ENCODE assay signal across 11 mouse cellular contexts in genomic region chr12:77197121-77197599, GRCm38 (mm10). TPM values are rescaled to one million over a fixed set of nuclear protein-coding genes. Genes with fewer than 3 reads are reported as not detected.
DNase-seq lines count a peak whose midpoint lies in the region; ATAC-seq and TF ChIP-seq lines count a peak whose summit lies in the region.
"Had no signal": no experiment of that assay in that cellular context is flagged by ENCODE, and none has a peak within 500 bp of the region (broad histone marks: within the 10 kb centered on the region; RNA-seq: fewer than 3 reads in every experiment).

No protein-coding gene starts in this region.

- H3K4me2 ChIP-seq in stomach, embryonic 16.5 days (ENCODE audit: low read depth, low read length) = no peak overlapping the region
- no peak overlapping the region for H3K4me2 ChIP-seq in hindbrain, embryonic 11.5 days (replicated peaks; ENCODE audit: low read depth, low read length)
- H3K4me2 ChIP-seq: embryonic facial prominence, embryonic 12.5 days; hindbrain, embryonic 15.5 days; liver, embryonic 13.5 days had no signal

- intact Hi-C loops in gastrocnemius, postnatal 36 days (cut with DNase I) = no loop called here

- no peak for TF ChIP-seq POLR2A in lung, adult 2 months (IDR thresholded peaks at IDR 0.05; ENCODE audit: borderline replicate concordance, extremely low read depth, low read depth, low read length)

- peaks cover 2% of the 10 kb centered on the region; the same call in 1 of the 2 replicates for H3K4me1 ChIP-seq in lung, adult 2 months (ENCODE audit: control insufficient read depth, insufficient read depth, low read length)
- H3K4me1 ChIP-seq in stomach, embryonic 16.5 days (ENCODE audit: control insufficient read depth, insufficient read depth, low read length) = no peaks in the 10 kb centered on the region; the same call in 1 of the 2 replicates
- no peaks in the 10 kb centered on the region for H3K4me1 ChIP-seq in hindbrain, embryonic 11.5 days (replicated peaks; ENCODE audit: control insufficient read depth, insufficient read depth, low read length)
- H3K4me1 ChIP-seq: embryonic facial prominence, embryonic 12.5 days; hindbrain, embryonic 15.5 days had no signal

- ATAC-seq in stomach, embryonic 16.5 days (ENCODE audit: insufficient read depth, low FRiP score) = peak; percentile 39
- ATAC-seq in hindbrain, embryonic 11.5 days (ENCODE audit: low FRiP score) = no peak

- H3K4me3 ChIP-seq in lung, adult 2 months (replicated peaks; ENCODE audit: extremely low read depth, low read depth, low read length) = no peak overlapping the region
- H3K4me3 ChIP-seq in stomach, embryonic 16.5 days (replicated peaks; ENCODE audit: low read length) = no peak overlapping the region
- H3K4me3 ChIP-seq in hindbrain, embryonic 11.5 days (ENCODE audit: low read depth, low read length) = no peak overlapping the region
- H3K4me3 ChIP-seq: embryonic facial prominence, embryonic 12.5 days; hindbrain, embryonic 15.5 days; liver, embryonic 13.5 days had no signal

- TF ChIP-seq CTCF in lung, adult 2 months (IDR thresholded peaks at IDR 0.05; ENCODE audit: insufficient read depth, low read length) = no peak

- H3K27me3 ChIP-seq in stomach, embryonic 16.5 days (ENCODE audit: control insufficient read depth, insufficient read depth, low read length) = no peaks in the 10 kb centered on the region
- H3K27me3 ChIP-seq in hindbrain, embryonic 11.5 days (ENCODE audit: control insufficient read depth, insufficient read depth, low read length) = no peaks in the 10 kb centered on the region
- H3K27me3 ChIP-seq: embryonic facial prominence, embryonic 12.5 days; hindbrain, embryonic 15.5 days; liver, embryonic 13.5 days had no signal

- no peaks in the 10 kb centered on the region for H3K36me3 ChIP-seq in stomach, embryonic 16.5 days (ENCODE audit: control insufficient read depth, insufficient read depth, low read length)
- H3K36me3 ChIP-seq in hindbrain, embryonic 11.5 days (ENCODE audit: control insufficient read depth, insufficient read depth, low read length) = no peaks in the 10 kb centered on the region
- H3K36me3 ChIP-seq: embryonic facial prominence, embryonic 12.5 days; hindbrain, embryonic 15.5 days; liver, embryonic 13.5 days had no signal

- DNase-seq in adrenal gland, postnatal 10 days = peak; percentile 56
- DNase-seq in adrenal gland, postnatal 4 days (ENCODE audit: low spot score in 2 of 2) = no peak
- DNase-seq in lung, adult 2 months = peak; percentile 47
- DNase-seq in lung, postnatal 14 days = no peak
- DNase-seq in cerebellum, postnatal 36 days = peak; percentile 90
- no peak for DNase-seq in gastrocnemius, postnatal 36 days
- no peak for DNase-seq in hindbrain, embryonic 11.5 days (ENCODE audit: low spot score)
- DNase-seq: liver, embryonic 13.5 days had no signal

- peak overlapping the region; percentile 37; the same call in 1 of the 2 replicates for H3K27ac ChIP-seq in stomach, embryonic 16.5 days (ENCODE audit: low read length)
- no peak overlapping the region for H3K27ac ChIP-seq in hindbrain, embryonic 11.5 days (ENCODE audit: low read depth, low read length)
- H3K27ac ChIP-seq: embryonic facial prominence, embryonic 12.5 days; hindbrain, embryonic 15.5 days; liver, embryonic 13.5 days had no signal

- H3K9ac ChIP-seq in stomach, embryonic 16.5 days (ENCODE audit: low read length) = no peak overlapping the region
- H3K9ac ChIP-seq in hindbrain, embryonic 11.5 days (ENCODE audit: low read depth, low read length) = no peak overlapping the region
- H3K9ac ChIP-seq: embryonic facial prominence, embryonic 12.5 days; hindbrain, embryonic 15.5 days; liver, embryonic 13.5 days had no signal

- 38% methylated on average over 7 of the region's 7 CpGs for WGBS in lung, adult 2 months
- whole genome bisulfite sequencing in stomach, embryonic 16.5 days = 57% methylated on average over 7 of the region's 7 CpGs
- 76% methylated on average over 7 of the region's 7 CpGs for WGBS in hindbrain, embryonic 11.5 days

- H3K9me3 ChIP-seq in stomach, embryonic 16.5 days (replicated peaks; ENCODE audit: control insufficient read depth, low read length) = no peaks in the 10 kb centered on the region
- no peaks in the 10 kb centered on the region for H3K9me3 ChIP-seq in hindbrain, embryonic 11.5 days (ENCODE audit: control insufficient read depth, low read length)
- H3K9me3 ChIP-seq: hindbrain, embryonic 15.5 days; liver, embryonic 13.5 days had no signal

RNA-seq across cellular contexts. Expression of gene Fut8, which starts 40.8 kb away (rescaled TPM):
- total RNA-seq in adrenal gland, postnatal 10 days (2021) = 10 to 100 TPM; 44.1 to 50.4 TPM
- total RNA-seq in adrenal gland, postnatal 4 days (2021) = 10 to 100 TPM; 60.0 to 60.8 TPM
- polyA plus RNA-seq in lung, adult 2 months (2012; rRNA removed) = 9.4 and 12.4 TPM in 2 replicates
- 26.6 and 27.8 TPM in 2 replicates for polyA plus RNA-seq in stomach, embryonic 16.5 days (2015; fragmentation: Nextera tagmentation; extraction: Ambion mirVana)
- 10 to 100 TPM; 13.1 to 13.4 TPM for total RNA-seq in gastrocnemius, postnatal 36 days (2021)
- 32.2 and 34.4 TPM in 2 replicates for polyA plus RNA-seq in hindbrain, embryonic 11.5 days (2014; fragmentation: Nextera tagmentation; extraction: Ambion mirVana)

Comparison
In these comparisons a context has a peak if more than half of its experiments do, and no peak if none do; other contexts are left out.
1. DNase-seq: peak in adrenal gland, postnatal 10 days (single experiment), lung, adult 2 months (single experiment) and cerebellum, postnatal 36 days (2 of 2); none in adrenal gland, postnatal 4 days (0 of 2), lung, postnatal 14 days (single experiment), gastrocnemius, postnatal 36 days (0 of 2) and hindbrain, embryonic 11.5 days (single experiment).